Mouse (Mus musculus) ES-Bruce4 (cell line): ENCODE results near the gene Plekho2.

Experiments used
- CTCF ChIP-seq: IDR thresholded peaks from one replicate; pipeline ENCODE4 v1.8.1; 2011; ENCODE audit warnings: low read depth, low read length
- EP300 ChIP-seq: IDR thresholded peaks from 2 replicates; pipeline ENCODE4 v1.6.1; 2011; ENCODE audit warnings: low read depth, low read length; ENCODE audit not compliant: insufficient read depth
- POLR2A ChIP-seq: IDR thresholded peaks from one replicate; pipeline ENCODE4 v1.8.1; 2011; ENCODE audit warnings: low read length; ENCODE audit not compliant: insufficient read depth

DNA sequence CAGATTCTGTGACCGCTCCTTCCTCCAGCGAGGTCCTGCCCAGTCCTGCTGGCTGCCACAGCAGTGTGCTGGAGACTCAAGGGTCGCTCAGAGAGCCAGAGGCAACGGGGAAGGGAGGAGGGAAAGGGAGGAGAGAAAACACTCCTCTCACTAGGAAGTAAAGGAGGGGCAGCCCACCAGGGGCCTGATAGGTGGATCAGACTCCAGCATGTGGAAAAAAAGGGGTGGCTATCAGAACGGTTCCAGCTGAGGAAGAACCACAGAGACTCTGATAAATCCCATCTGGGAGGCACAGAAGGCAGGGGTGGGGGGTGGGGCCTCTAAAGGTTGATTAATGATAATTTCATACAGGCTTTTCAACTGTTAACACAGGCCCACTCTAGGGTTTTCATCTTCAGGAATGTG lies 24.8 kb downstream of the Plekho2 start:
- TF ChIP-seq EP300 (no peak), CTCF (no peak), POLR2A (no peak)
